Mouse (Mus musculus) myocyte (in vitro differentiated cells): Measurements from ENCODE around the gene Rps6ka3.

Experiments used
- POLR2A ChIP-seq: IDR thresholded peaks from one replicate; pipeline ENCODE4 v1.6.1; 2011; ENCODE audit warnings: low read depth, mild to moderate bottlenecking, control low read depth, moderate library complexity; ENCODE audit not compliant: insufficient read length
- POLR2AphosphoS2 ChIP-seq: IDR thresholded peaks from one replicate; pipeline ENCODE4 v1.6.1; 2011; ENCODE audit warnings: low read depth, control low read depth; ENCODE audit not compliant: insufficient read length
- USF1 ChIP-seq: IDR thresholded peaks from one replicate; pipeline ENCODE4 v1.6.1; 2011; ENCODE audit warnings: low read depth, mild to moderate bottlenecking, control low read depth, moderate library complexity

DNA sequence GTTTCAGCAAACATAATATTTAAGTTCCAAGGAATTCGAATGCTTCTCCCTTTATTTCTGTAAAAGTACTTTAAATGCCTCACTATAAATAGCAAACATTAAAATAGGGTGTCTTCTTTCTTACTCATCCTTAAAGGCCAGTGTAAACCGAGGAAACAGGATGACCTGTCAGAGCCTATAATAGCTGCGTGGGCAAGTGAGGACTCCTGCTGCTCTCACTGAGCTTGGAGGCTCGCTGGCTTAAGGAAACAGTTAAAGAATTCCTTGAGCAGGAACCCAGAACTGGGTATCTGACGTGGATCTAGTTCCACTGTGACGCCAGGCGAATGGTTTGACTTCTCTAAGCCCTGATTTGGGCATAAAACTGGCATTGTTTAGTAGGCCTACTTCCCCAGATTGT, 105.2 kb downstream of the Rps6ka3 start:
- TF ChIP-seq POLR2A (no peak), USF1 (no peak), POLR2AphosphoS2 (no peak)
